ENCODE assay signal across 20 mouse cellular contexts in genomic region chr7:51892224-51892965, GRCm38 (mm10). TPM values are rescaled to one million over a fixed set of nuclear protein-coding genes. Genes with fewer than 3 reads are reported as not detected.
DNase-seq lines count a peak whose midpoint lies in the region; ATAC-seq and TF ChIP-seq lines count a peak whose summit lies in the region.
"Had no signal": no experiment of that assay in that cellular context is flagged by ENCODE, and none has a peak within 500 bp of the region (broad histone marks: within the 10 kb centered on the region; RNA-seq: fewer than 3 reads in every experiment).

No protein-coding gene starts in this region.

- 65% methylated on average over 1 of the region's 1 CpGs for WGBS in liver, adult 2 months
- WGBS in liver, embryonic 11.5 days, result 90% methylated on average over 1 of the region's 1 CpGs
- 96% methylated on average over 1 of the region's 1 CpGs for WGBS in stomach, postnatal 0 days
- 96% methylated on average over 1 of the region's 1 CpGs for WGBS in forebrain, embryonic 11.5 days
- 87% methylated on average over 1 of the region's 1 CpGs for WGBS in embryonic facial prominence, embryonic 10.5 days

- no peak for ATAC-seq in liver, embryonic 11.5 days (replicated peaks; ENCODE audit: low FRiP score)
- ATAC-seq in G1E (ENCODE audit: extremely low read depth, insufficient number of reproducible peaks, low FRiP score, poor library complexity, severe bottlenecking), result peak; percentile 40
- peak; percentile 63 for ATAC-seq in stomach, postnatal 0 days (ENCODE audit: low FRiP score, low TSS enrichment)
- ATAC-seq in forebrain, embryonic 11.5 days (replicated peaks; ENCODE audit: low FRiP score), result no peak
- ATAC-seq: forebrain, embryonic 16.5 days; midbrain, embryonic 16.5 days had no signal

- no peak overlapping the region for H3K4me2 ChIP-seq in liver, embryonic 11.5 days
- H3K4me2 ChIP-seq in stomach, postnatal 0 days (replicated peaks; ENCODE audit: low read depth), result no peak overlapping the region
- H3K4me2 ChIP-seq in forebrain, embryonic 11.5 days (ENCODE audit: low read depth, low read length, severe bottlenecking), result no peak overlapping the region
- H3K4me2 ChIP-seq: embryonic facial prominence, embryonic 15.5 days; heart, embryonic 12.5 days; hindbrain, embryonic 15.5 days; liver, embryonic 13.5 days; stomach, embryonic 15.5 days had no signal

- no peaks in the 10 kb centered on the region for H3K36me3 ChIP-seq in liver, adult 2 months (ENCODE audit: control insufficient read depth, insufficient read depth, low read length)
- H3K36me3 ChIP-seq in liver, embryonic 11.5 days (ENCODE audit: control insufficient read depth, insufficient read depth, low read length), result no peaks in the 10 kb centered on the region
- no peaks in the 10 kb centered on the region for H3K36me3 ChIP-seq in G1E (replicated peaks)
- no peaks in the 10 kb centered on the region for H3K36me3 ChIP-seq in stomach, postnatal 0 days (ENCODE audit: control insufficient read depth, insufficient read depth, low read length)
- no peaks in the 10 kb centered on the region for H3K36me3 ChIP-seq in forebrain, embryonic 11.5 days (ENCODE audit: control insufficient read depth, insufficient read depth, low read length)
- H3K36me3 ChIP-seq in embryonic facial prominence, embryonic 10.5 days (replicated peaks), result no peaks in the 10 kb centered on the region
- H3K36me3 ChIP-seq: embryonic facial prominence, embryonic 15.5 days; hindbrain, embryonic 15.5 days; liver, embryonic 13.5 days; stomach, embryonic 15.5 days had no signal

- no peak for TF ChIP-seq POLR2A in liver, adult 2 months (IDR thresholded peaks at IDR 0.05; ENCODE audit: extremely low read depth, insufficient read depth, low read length)

- H3K27me3 ChIP-seq in liver, adult 2 months (ENCODE audit: control insufficient read depth, insufficient read depth, low read length), result no peaks in the 10 kb centered on the region
- no peaks in the 10 kb centered on the region for H3K27me3 ChIP-seq in liver, embryonic 11.5 days (replicated peaks; ENCODE audit: control insufficient read depth, insufficient read depth, low read length)
- no peaks in the 10 kb centered on the region for H3K27me3 ChIP-seq in G1E (ENCODE audit: insufficient read depth, low read length)
- no peaks in the 10 kb centered on the region for H3K27me3 ChIP-seq in stomach, postnatal 0 days (ENCODE audit: control insufficient read depth, insufficient read depth, low read length)
- H3K27me3 ChIP-seq in forebrain, embryonic 11.5 days (ENCODE audit: control insufficient read depth, insufficient read depth, low read length), result no peaks in the 10 kb centered on the region
- H3K27me3 ChIP-seq in embryonic facial prominence, embryonic 10.5 days (replicated peaks; ENCODE audit: low read depth, poor library complexity, severe bottlenecking), result no peaks in the 10 kb centered on the region
- H3K27me3 ChIP-seq: embryonic facial prominence, embryonic 15.5 days; heart, embryonic 12.5 days; hindbrain, embryonic 15.5 days; liver, embryonic 13.5 days; stomach, embryonic 15.5 days had no signal

- H3K4me1 ChIP-seq in liver, adult 2 months (ENCODE audit: control insufficient read depth, insufficient read depth, low read length), result peaks cover 24% of the 10 kb centered on the region
- H3K4me1 ChIP-seq in liver, embryonic 11.5 days (replicated peaks; ENCODE audit: control insufficient read depth, insufficient read depth, low read length), result no peaks in the 10 kb centered on the region
- H3K4me1 ChIP-seq in G1E (ENCODE audit: insufficient read depth, low read depth, low read length), result peaks cover 8% of the 10 kb centered on the region
- no peaks in the 10 kb centered on the region for H3K4me1 ChIP-seq in stomach, postnatal 0 days (replicated peaks; ENCODE audit: control insufficient read depth, insufficient read depth)
- no peaks in the 10 kb centered on the region for H3K4me1 ChIP-seq in forebrain, embryonic 11.5 days (replicated peaks; ENCODE audit: control insufficient read depth, insufficient read depth, low read length)
- peaks cover 10% of the 10 kb centered on the region for H3K4me1 ChIP-seq in embryonic facial prominence, embryonic 10.5 days
- H3K4me1 ChIP-seq: embryonic facial prominence, embryonic 15.5 days; heart, embryonic 12.5 days; hindbrain, embryonic 15.5 days; liver, embryonic 13.5 days; stomach, embryonic 15.5 days had no signal

- TF ChIP-seq EP300 in stomach, postnatal 0 days (optimal IDR thresholded peaks at IDR 0.05), result no peak

- no peak overlapping the region for H3K4me3 ChIP-seq in liver, adult 2 months (ENCODE audit: insufficient read depth, low read depth, low read length)
- no peak overlapping the region for H3K4me3 ChIP-seq in liver, embryonic 11.5 days (ENCODE audit: low read depth, low read length)
- no peak overlapping the region for H3K4me3 ChIP-seq in G1E (ENCODE audit: low read depth, low read length)
- H3K4me3 ChIP-seq in stomach, postnatal 0 days (ENCODE audit: low read depth, low read length), result no peak overlapping the region
- H3K4me3 ChIP-seq in forebrain, embryonic 11.5 days (ENCODE audit: low read depth, low read length), result no peak overlapping the region
- no peak overlapping the region for H3K4me3 ChIP-seq in embryonic facial prominence, embryonic 10.5 days
- H3K4me3 ChIP-seq: embryonic facial prominence, embryonic 15.5 days; heart, embryonic 12.5 days; hindbrain, embryonic 15.5 days; liver, embryonic 13.5 days; stomach, embryonic 15.5 days had no signal

- H3K9ac ChIP-seq in liver, adult 2 months (ENCODE audit: low read depth, low read length), result 0 out of 2 replicates have a peak overlapping the region, but pooled peaks have one; percentile 14
- H3K9ac ChIP-seq in liver, embryonic 11.5 days (ENCODE audit: low read depth, low read length), result no peak overlapping the region
- no peak overlapping the region for H3K9ac ChIP-seq in stomach, postnatal 0 days (ENCODE audit: low read length)
- no peak overlapping the region for H3K9ac ChIP-seq in forebrain, embryonic 11.5 days (ENCODE audit: low read length)
- H3K9ac ChIP-seq: embryonic facial prominence, embryonic 15.5 days; heart, embryonic 12.5 days; hindbrain, embryonic 15.5 days; liver, embryonic 13.5 days; stomach, embryonic 15.5 days had no signal

- peaks cover 8% of the 10 kb centered on the region; the same call in 1 of the 2 replicates for H3K79me2 ChIP-seq in liver, adult 2 months (ENCODE audit: control insufficient read depth, insufficient read depth, low read length)

- peak; percentile 66 for DNase-seq in liver, adult 2 months (ENCODE audit: extremely low read depth, low read depth, low spot score)
- no peak for DNase-seq in liver, embryonic 11.5 days (ENCODE audit: low spot score)
- no peak for DNase-seq in G1E (ENCODE audit: low spot score)
- peak; percentile 61 for DNase-seq in induced T-regulatory cell, adult 2 months (ENCODE audit: low read depth)
- DNase-seq in stomach, postnatal 0 days (ENCODE audit: low spot score), result no peak
- no peak for DNase-seq in forebrain, embryonic 11.5 days (ENCODE audit: low spot score)
- no peak for DNase-seq in left cerebral cortex, adult 9 months (ENCODE audit: low spot score in 2 of 2)
- no peak for DNase-seq in embryonic facial prominence, embryonic 10.5 days (ENCODE audit: low spot score)
- DNase-seq: B cell, adult 2 months; cerebellum, adult 9-10 months; kidney, postnatal 36 days; liver, embryonic 13.5 days; right cerebral cortex, adult 18-20 months; spleen, adult 18-20 months had no signal

- peak overlapping the region; percentile 70 for H3K27ac ChIP-seq in liver, adult 2 months (replicated peaks; ENCODE audit: insufficient read depth, low read depth, low read length)
- H3K27ac ChIP-seq in liver, embryonic 11.5 days (ENCODE audit: low read depth, low read length), result no peak overlapping the region
- H3K27ac ChIP-seq in stomach, postnatal 0 days (replicated peaks), result 0 out of 2 replicates have a peak overlapping the region, but pooled peaks have one; percentile 18
- no peak overlapping the region for H3K27ac ChIP-seq in forebrain, embryonic 11.5 days (ENCODE audit: low read depth, low read length)
- H3K27ac ChIP-seq in embryonic facial prominence, embryonic 10.5 days (replicated peaks), result no peak overlapping the region
- H3K27ac ChIP-seq: embryonic facial prominence, embryonic 15.5 days; hindbrain, embryonic 15.5 days; liver, embryonic 13.5 days; stomach, embryonic 15.5 days had no signal

- no peak for TF ChIP-seq CTCF in liver, adult 2 months (IDR thresholded peaks at IDR 0.05; ENCODE audit: low read depth, low read length)
- no peak for TF ChIP-seq CTCF in G1E (IDR thresholded peaks at IDR 0.05; ENCODE audit: low read depth, low read length)
- TF ChIP-seq CTCF in stomach, postnatal 0 days (IDR thresholded peaks at IDR 0.05; ENCODE audit: low read depth), result no peak

- H3K9me3 ChIP-seq in liver, embryonic 11.5 days (ENCODE audit: control insufficient read depth, low read length), result no peaks in the 10 kb centered on the region
- no peaks in the 10 kb centered on the region for H3K9me3 ChIP-seq in G1E (replicated peaks)
- no peaks in the 10 kb centered on the region for H3K9me3 ChIP-seq in stomach, postnatal 0 days (ENCODE audit: control insufficient read depth, low read length)
- no peaks in the 10 kb centered on the region for H3K9me3 ChIP-seq in forebrain, embryonic 11.5 days (ENCODE audit: control insufficient read depth, low read length)
- H3K9me3 ChIP-seq in embryonic facial prominence, embryonic 10.5 days, result no peaks in the 10 kb centered on the region
- H3K9me3 ChIP-seq: embryonic facial prominence, embryonic 15.5 days; heart, embryonic 12.5 days; hindbrain, embryonic 15.5 days; liver, embryonic 13.5 days; stomach, embryonic 15.5 days had no signal

RNA-seq across cellular contexts. Expression of gene Fancf, which starts 30.3 kb away (rescaled TPM):
- total RNA-seq in liver, adult 2 months (2014; rRNA removed), result 4.9 and 6.1 TPM in 2 replicates
- polyA plus RNA-seq in liver, adult 2 months (2012; rRNA removed), result 6.0 and 6.4 TPM in 2 replicates
- polyA plus RNA-seq in liver, embryonic 11.5 days (2014; fragmentation: Nextera tagmentation; extraction: Ambion mirVana), result 17.5 and 18.4 TPM in 2 replicates
- total RNA-seq in G1E (2014; fragmentation: Nextera tagmentation) (13.9 and 20.4 TPM in 2 replicates), G1E (2017) (18.3 and 24.3 TPM in 2 replicates)
- polyA plus RNA-seq in G1E (2012), result 12.6 and 13.9 TPM in 2 replicates
- 4.6 and 5.3 TPM in 2 replicates for polyA plus RNA-seq in stomach, postnatal 0 days (2015; fragmentation: Nextera tagmentation; extraction: Ambion mirVana)
- 15.5 and 15.7 TPM in 2 replicates for polyA plus RNA-seq in forebrain, embryonic 11.5 days (2014; fragmentation: Nextera tagmentation; extraction: Ambion mirVana)
- polyA plus RNA-seq in embryonic facial prominence, embryonic 10.5 days (2016; fragmentation: Nextera tagmentation; extraction: Ambion mirVana), result 10.0 and 10.1 TPM in 2 replicates

RNA-seq across cellular contexts. Expression of gene Gas2, which starts 30.6 kb away (rescaled TPM):
- 43.6 and 99.9 TPM in 2 replicates for total RNA-seq in liver, adult 2 months (2014; rRNA removed)
- 15.7 and 23.0 TPM in 2 replicates for polyA plus RNA-seq in liver, adult 2 months (2012; rRNA removed)
- 13.3 and 14.4 TPM in 2 replicates for polyA plus RNA-seq in liver, embryonic 11.5 days (2014; fragmentation: Nextera tagmentation; extraction: Ambion mirVana)
- total RNA-seq in G1E (2014; fragmentation: Nextera tagmentation), result 17.1 and 20.1 TPM in 2 replicates
- total RNA-seq in G1E (2017), result 6.0 and 6.7 TPM in 2 replicates
- 0.96 and 1.4 TPM in 2 replicates for polyA plus RNA-seq in G1E (2012)
- polyA plus RNA-seq in stomach, postnatal 0 days (2015; fragmentation: Nextera tagmentation; extraction: Ambion mirVana), result 5.0 and 5.2 TPM in 2 replicates
- polyA plus RNA-seq in forebrain, embryonic 11.5 days (2014; fragmentation: Nextera tagmentation; extraction: Ambion mirVana), result 33.3 and 34.0 TPM in 2 replicates
- 28.2 and 30.1 TPM in 2 replicates for polyA plus RNA-seq in embryonic facial prominence, embryonic 10.5 days (2016; fragmentation: Nextera tagmentation; extraction: Ambion mirVana)

Comparison
In these comparisons a context has a peak if more than half of its experiments do, and no peak if none do; other contexts are left out.
1. DNase-seq: peak in liver, adult 2 months (single experiment) and induced T-regulatory cell, adult 2 months (single experiment); none in liver, embryonic 11.5 days (single experiment), G1E (single experiment), stomach, postnatal 0 days (single experiment), forebrain, embryonic 11.5 days (single experiment), left cerebral cortex, adult 9 months (0 of 2) and embryonic facial prominence, embryonic 10.5 days (single experiment).
2. H3K27ac ChIP-seq: peak in liver, adult 2 months (single experiment) and stomach, postnatal 0 days (single experiment); none in liver, embryonic 11.5 days (single experiment), forebrain, embryonic 11.5 days (single experiment) and embryonic facial prominence, embryonic 10.5 days (single experiment).
3. ATAC-seq: peak in G1E (single experiment) and stomach, postnatal 0 days (single experiment); none in liver, embryonic 11.5 days (single experiment) and forebrain, embryonic 11.5 days (single experiment).